ENCODE assay signal across 8 mouse cellular contexts in genomic region chr2:26380131-26380771, GRCm38 (mm10). TPM values are rescaled to one million over a fixed set of nuclear protein-coding genes. Genes with fewer than 3 reads are reported as not detected.
DNase-seq lines count a peak whose midpoint lies in the region; ATAC-seq and TF ChIP-seq lines count a peak whose summit lies in the region.

Gene Snapc4, minus strand, starts transcription at chr2:26380653.

- peak; percentile 47 for DNase-seq in brain, embryonic 18.5 days (ENCODE audit: low read depth, low spot score)
- peak; percentile 91 for DNase-seq in kidney, postnatal 10 days
- DNase-seq in liver, embryonic 14.5 days (ENCODE audit: low read depth in 3 of 3, low spot score in 3 of 3): peak; percentile 65 to 72 (median 68)
- DNase-seq in telencephalon, adult 2 months (ENCODE audit: low read depth, low spot score): peak; percentile 80

- ATAC-seq in CD4-positive, CD25-positive, alpha-beta regulatory T cell, adult 4 months: peak; percentile 100
- ATAC-seq in erythroid progenitor cell, adult 5-6 weeks (replicated peaks; ENCODE audit: low FRiP score, poor library complexity, severe bottlenecking): peak; percentile 95
- peak; percentile 79 for ATAC-seq in heart, embryonic 13.5 days (ENCODE audit: extremely low read depth, insufficient number of reproducible peaks, low FRiP score, low TSS enrichment)
- peak; percentile 91 for ATAC-seq in liver, embryonic 14.5 days (ENCODE audit: insufficient read depth)
- peak; percentile 95 for ATAC-seq in neural tube, embryonic 12.5 days (ENCODE audit: low FRiP score, low read depth)

- no peak for TF ChIP-seq EP300 in liver, embryonic 14.5 days (IDR thresholded peaks at IDR 0.05; ENCODE audit: low read depth)

- under 1% methylated on average over 38 of the region's 38 CpGs for WGBS in heart, embryonic 13.5 days
- 0% methylated on average over 38 of the region's 38 CpGs for WGBS in liver, embryonic 14.5 days (ENCODE audit: insufficient replicate concordance)
- under 1% methylated on average over 38 of the region's 38 CpGs for WGBS in neural tube, embryonic 12.5 days

- H3K9me3 ChIP-seq in heart, embryonic 13.5 days: no peaks in the 10 kb centered on the region
- no peaks in the 10 kb centered on the region for H3K9me3 ChIP-seq in liver, embryonic 14.5 days (ENCODE audit: control insufficient read depth, low read length)
- no peaks in the 10 kb centered on the region for H3K9me3 ChIP-seq in neural tube, embryonic 12.5 days

- TF ChIP-seq CTCF in liver, embryonic 14.5 days (IDR thresholded peaks at IDR 0.05; ENCODE audit: low read depth): 0 out of 2 replicates have a peak, but pooled peaks have one; percentile 0

- peaks cover 11% of the 10 kb centered on the region for H3K4me1 ChIP-seq in heart, embryonic 13.5 days
- no peaks in the 10 kb centered on the region for H3K4me1 ChIP-seq in liver, embryonic 14.5 days (replicated peaks; ENCODE audit: control insufficient read depth in 2 of 2, insufficient read depth in 2 of 2, low read length in 1 of 2)
- peaks cover 10% of the 10 kb centered on the region; the same call in 1 of the 2 replicates for H3K4me1 ChIP-seq in neural tube, embryonic 12.5 days

- H3K27ac ChIP-seq in heart, embryonic 13.5 days (replicated peaks): peak within 1 kb of the TSS; percentile 34
- no peak within 1 kb of the TSS for H3K27ac ChIP-seq in liver, embryonic 14.5 days
- no peak within 1 kb of the TSS for H3K27ac ChIP-seq in neural tube, embryonic 12.5 days

- no peaks in the 10 kb centered on the region for H3K27me3 ChIP-seq in heart, embryonic 13.5 days (replicated peaks)
- H3K27me3 ChIP-seq in liver, embryonic 14.5 days (ENCODE audit: control insufficient read depth, insufficient read depth, low read length): no peaks in the 10 kb centered on the region
- H3K27me3 ChIP-seq in neural tube, embryonic 12.5 days (replicated peaks): no peaks in the 10 kb centered on the region

- peaks cover 71% of the 10 kb centered on the region for H3K36me3 ChIP-seq in heart, embryonic 13.5 days
- peaks cover 46% of the 10 kb centered on the region for H3K36me3 ChIP-seq in liver, embryonic 14.5 days (replicated peaks; ENCODE audit: control insufficient read depth, insufficient read depth, low read depth)
- peaks cover 65% of the 10 kb centered on the region for H3K36me3 ChIP-seq in neural tube, embryonic 12.5 days

- peak within 1 kb of the TSS; percentile 78 for H3K4me3 ChIP-seq in heart, embryonic 13.5 days
- H3K4me3 ChIP-seq in liver, embryonic 14.5 days (ENCODE audit: insufficient read depth in 1 of 2, low read depth in 2 of 2, low read length in 2 of 2): peak within 1 kb of the TSS; percentile 68 to 93
- peak within 1 kb of the TSS; percentile 83 for H3K4me3 ChIP-seq in neural tube, embryonic 12.5 days

- peak within 1 kb of the TSS; percentile 92 for H3K4me2 ChIP-seq in heart, embryonic 13.5 days
- peak within 1 kb of the TSS; percentile 83 for H3K4me2 ChIP-seq in liver, embryonic 14.5 days (ENCODE audit: low read depth)
- H3K4me2 ChIP-seq in neural tube, embryonic 12.5 days (replicated peaks): peak within 1 kb of the TSS; percentile 87

- H3K9ac ChIP-seq in heart, embryonic 13.5 days: peak within 1 kb of the TSS; percentile 91
- H3K9ac ChIP-seq in liver, embryonic 14.5 days (replicated peaks): peak within 1 kb of the TSS; percentile 55
- H3K9ac ChIP-seq in neural tube, embryonic 12.5 days: peak within 1 kb of the TSS; percentile 80

RNA-seq across cellular contexts. Expression of gene Snapc4, which starts in this region (rescaled TPM):
- 10 to 100 TPM; 25.6 to 56.4 TPM for polyA plus RNA-seq in CD4-positive, CD25-positive, alpha-beta regulatory T cell, adult 4 months (2017; shearing (Covaris generic))
- 1.3 and 3.2 TPM in 2 replicates for total RNA-seq in erythroid progenitor cell, adult 5-6 weeks (2015; ENCODE audit: low replicate concordance)
- total RNA-seq in erythroid progenitor cell, adult 5-6 weeks (2017; ENCODE audit: low replicate concordance): 10.5 and 13.2 TPM in 2 replicates
- 15.7 and 18.9 TPM in 2 replicates for polyA plus RNA-seq in heart, embryonic 13.5 days (2015; fragmentation: Nextera tagmentation; extraction: Ambion mirVana)
- 10.7 and 11.0 TPM in 2 replicates for polyA plus RNA-seq in liver, embryonic 14.5 days (2012; rRNA removed)
- 6.3 and 6.6 TPM in 2 replicates for polyA plus RNA-seq in liver, embryonic 14.5 days (2014; fragmentation: Nextera tagmentation; extraction: Ambion mirVana)
- polyA plus RNA-seq in neural tube, embryonic 12.5 days (2016; fragmentation: Nextera tagmentation; extraction: Ambion mirVana): 33.4 and 34.6 TPM in 2 replicates
